Mouse (Mus musculus) ES-E14 (cell line): ENCODE results near the gene Tbc1d8b. TPM values are rescaled to one million over a fixed set of nuclear protein-coding genes. Genes with fewer than 3 reads are reported as not detected.
A peak's percentile ranks its signal among the peaks of the same experiment; 100 is the strongest.

ENCODE experiments used
- DNase-seq: peaks from one replicate; pipeline ENCODE4 v3.0.0-alpha.2; 2013; ENCODE audit warnings: low read depth, low spot score
- H3K27ac ChIP-seq: 2 replicates; pipeline ENCODE4 v1.5.1; 2012; ENCODE audit warnings: low read depth, mild to moderate bottlenecking, low read length, moderate library complexity, mixed read lengths; ENCODE audit not compliant: poor library complexity, insufficient read depth, severe bottlenecking
- H3K36me3 ChIP-seq: 2 replicates; pipeline ENCODE4 v1.6.1; 2012; ENCODE audit warnings: mild to moderate bottlenecking, low read length, moderate library complexity, mixed read lengths; ENCODE audit not compliant: control insufficient read depth, poor library complexity, insufficient read depth, severe bottlenecking
- H3K4me1 ChIP-seq, 2 experiments: fragments of 150-350 bp in 1 of 2; sonication (generic) in 1 of 2; 2 replicates each; pipeline ENCODE4 v1.6.1; 2012; ENCODE audit warnings: low read length in 2 of 2, mild to moderate bottlenecking in 1 of 2, mixed read lengths in 1 of 2; ENCODE audit not compliant: control insufficient read depth in 2 of 2, insufficient read depth in 2 of 2, poor library complexity in 1 of 2
- H3K4me3 ChIP-seq, 2 experiments: fragments of 150-350 bp in 1 of 2; sonication (generic) in 1 of 2; 2 replicates each; pipeline ENCODE4 v1.5.1; 2012; ENCODE audit warnings: low read length in 2 of 2, low read depth in 1 of 2, mild to moderate bottlenecking in 1 of 2, mixed read lengths in 1 of 2; ENCODE audit not compliant: insufficient read depth in 1 of 2, poor library complexity in 1 of 2, severe bottlenecking in 1 of 2
- H3K9ac ChIP-seq: 2 replicates; pipeline ENCODE4 v1.6.1; 2012; ENCODE audit warnings: low read depth, mild to moderate bottlenecking, low read length, mixed read lengths; ENCODE audit not compliant: poor library complexity, insufficient read depth, severe bottlenecking
- H3K9me3 ChIP-seq: fragments of 150-350 bp; sonication (generic); 2 replicates; pipeline ENCODE4 v1.6.1; 2012; ENCODE audit warnings: low read depth, mild to moderate bottlenecking, low read length; ENCODE audit not compliant: control insufficient read depth, insufficient read depth
- CHD2 ChIP-seq: IDR thresholded peaks from 2 replicates; pipeline ENCODE4 v1.6.1; 2014; ENCODE audit warnings: mild to moderate bottlenecking, low read depth, low read length, inconsistent platforms
- HCFC1 ChIP-seq: IDR thresholded peaks from 2 replicates; pipeline ENCODE4 v1.6.1; 2012; ENCODE audit warnings: low read length, inconsistent platforms, borderline replicate concordance; ENCODE audit not compliant: insufficient read depth
- MAFK ChIP-seq: IDR thresholded peaks from 2 replicates; pipeline ENCODE4 v1.6.1; 2014; ENCODE audit warnings: mild to moderate bottlenecking, low read depth, low read length, inconsistent platforms; ENCODE audit not compliant: insufficient read depth
- ZC3H11A ChIP-seq: IDR thresholded peaks from 2 replicates; pipeline ENCODE4 v1.6.1; 2012; ENCODE audit warnings: low read depth, mild to moderate bottlenecking, inconsistent platforms, low read length, borderline replicate concordance
- ZNF384 ChIP-seq: IDR thresholded peaks from 2 replicates; pipeline ENCODE4 v1.6.1; 2012; ENCODE audit warnings: low read depth, low read length, inconsistent platforms
- in situ Hi-C, 2 experiments: fragments of 600-800 bp; cut with MboI; formaldehyde crosslinking; loops; one replicate each; pipeline ENCODE4 v1.15.1; 2025; ENCODE audit warnings: low sequenced_read_pairs in 2 of 2, inconsistent platforms in 1 of 2; ENCODE audit not compliant: unreplicated experiment in 2 of 2
- total RNA-seq: library from RNA; depleted of rRNA; stranded (reverse); fragments of 300-350 nt; gene quantifications from 2 replicates; pipeline ENCODE4 v1.2.3, GENCODE M21; 2012

The Tbc1d8b gene
- total RNA-seq, 1 experiment = 1.9 TPM

DNA sequence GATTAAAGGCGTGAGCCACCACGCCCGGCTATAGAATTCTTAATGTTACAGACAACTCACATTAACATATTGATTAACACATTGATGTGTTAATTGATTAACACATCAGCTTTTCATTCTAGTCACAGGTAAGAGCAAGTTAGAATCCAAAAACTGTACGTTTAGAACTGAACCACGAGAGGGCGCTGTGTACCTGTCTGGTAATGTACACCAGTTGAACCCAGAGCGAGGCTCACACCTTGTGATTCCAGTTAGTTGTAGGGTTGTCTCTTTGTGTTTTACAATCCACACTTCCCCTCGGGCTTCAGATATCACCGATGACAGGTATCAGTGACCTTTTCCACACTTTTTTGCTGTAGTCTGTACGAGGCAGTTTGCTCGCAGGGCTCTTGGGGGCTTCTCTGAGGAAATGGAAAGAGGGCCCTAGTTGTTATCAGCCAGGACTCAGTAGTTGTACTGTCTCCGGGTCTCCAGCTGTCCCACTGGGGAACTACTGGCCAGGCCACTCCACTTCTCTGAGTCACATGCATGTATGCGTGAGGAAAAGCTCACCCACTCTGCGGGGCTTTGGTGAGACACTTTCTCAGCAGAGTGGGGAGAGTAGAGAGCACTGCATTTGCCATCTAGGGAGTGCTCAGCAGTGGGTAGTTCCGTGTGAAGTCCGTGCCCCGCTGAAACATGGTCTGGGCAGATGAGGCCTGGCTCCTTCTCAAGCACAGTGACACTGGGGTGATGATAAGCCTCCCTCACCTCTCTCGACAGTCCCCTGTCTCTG lies 89.7 kb downstream of the Tbc1d8b start:
- in situ Hi-C loops = loop anchor here (5.0 to 10.0 kb wide), 2 partner anchors 58 to 60 kb away; no protein-coding TSS in a partner anchor

GRCm38 (mm10) chrX:139775084-139775612 lies 90.4 kb downstream of the Tbc1d8b start:
- in situ Hi-C loops = loop anchor here (5.0 to 10.0 kb wide), 2 partner anchors 57 to 60 kb away; no protein-coding TSS in a partner anchor

More for the DNA sequence above, 89.7 kb downstream of the Tbc1d8b start:
- peaks cover 0 to 2% of the 10 kb centered on the region in 2 experiments; a peak in 1 of 4 replicates for H3K4me1 ChIP-seq
- no peak overlapping the region for H3K9ac ChIP-seq
- peak; percentile 52 for DNase-seq
- peak overlapping the region in 1 of 2 experiments; percentile 30; a peak in 1 of 4 replicates for H3K4me3 ChIP-seq
- no peak overlapping the region for H3K27ac ChIP-seq
- no peaks in the 10 kb centered on the region; the same call in 1 of the 2 replicates for H3K36me3 ChIP-seq
- H3K9me3 ChIP-seq = no peaks in the 10 kb centered on the region
- TF ChIP-seq ZC3H11A (peak; percentile 73), HCFC1 (no peak)

GRCm38 (mm10) chrX:139777357-139777756 lies 92.6 kb downstream of the Tbc1d8b start:
- TF ChIP-seq MAFK (no peak), ZNF384 (no peak), HCFC1 (no peak), CHD2 (no peak), ZC3H11A (no peak)
- no peak overlapping the region for H3K4me3 ChIP-seq
- no peaks in the 10 kb centered on the region for H3K9me3 ChIP-seq
- in situ Hi-C loops = loop anchor here (5.0 to 10.0 kb wide), 2 partner anchors 55 to 57 kb away; no protein-coding TSS in a partner anchor
- peaks cover 2 to 4% of the 10 kb centered on the region in 2 experiments; a peak in 2 of 4 replicates for H3K4me1 ChIP-seq
- no peak overlapping the region for H3K9ac ChIP-seq
- no peak for DNase-seq
- peaks cover 2% of the 10 kb centered on the region for H3K36me3 ChIP-seq
- no peak overlapping the region for H3K27ac ChIP-seq

More at GRCm38 (mm10) chrX:139775084-139775612, 90.4 kb downstream of the Tbc1d8b start:
- TF ChIP-seq MAFK (no peak), CHD2 (no peak), HCFC1 (no peak), ZC3H11A (no peak), ZNF384 (no peak)
- Histone ChIP-seq H3K9ac (no peak overlapping the region), H3K36me3 (peaks cover under 1% of the 10 kb centered on the region), H3K4me3 (no peak overlapping the region), H3K27ac (no peak overlapping the region), H3K4me1 (peaks cover 0 to 2% of the 10 kb centered on the region in 2 experiments; a peak in 1 of 4 replicates), H3K9me3 (no peaks in the 10 kb centered on the region)
- DNase-seq = no peak

DNA sequence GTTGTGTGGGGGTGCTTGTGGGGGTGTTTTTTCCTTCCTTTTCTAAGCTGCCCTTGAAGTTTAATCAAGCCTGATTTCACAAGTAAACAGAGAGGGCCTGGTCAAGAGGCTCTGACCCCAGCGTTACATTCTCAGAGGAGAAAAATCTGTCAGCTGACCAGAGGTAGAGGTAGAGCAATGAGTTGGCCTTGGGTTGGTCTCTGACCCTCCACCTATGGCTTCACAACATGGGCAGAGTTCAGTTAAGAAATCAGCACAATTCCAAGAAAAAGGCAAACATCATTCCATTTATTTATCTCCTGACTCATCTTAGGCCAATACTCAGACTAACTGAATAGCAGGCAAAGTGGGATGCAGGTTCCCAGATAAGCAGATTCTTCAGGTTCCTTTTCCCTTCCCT lies 94.1 kb downstream of the Tbc1d8b start:
- Histone ChIP-seq H3K27ac (no peak overlapping the region), H3K9ac (no peak overlapping the region), H3K36me3 (peaks cover 2% of the 10 kb centered on the region), H3K4me3 (no peak overlapping the region), H3K9me3 (no peaks in the 10 kb centered on the region), H3K4me1 (peaks cover 2 to 4% of the 10 kb centered on the region in 2 experiments; a peak in 2 of 4 replicates)
- DNase-seq = no peak
- TF ChIP-seq HCFC1 (no peak), CHD2 (no peak), ZC3H11A (no peak), ZNF384 (no peak), MAFK (no peak)
- in situ Hi-C loops = loop anchor here (5.0 to 10.0 kb wide), 2 partner anchors 53 to 56 kb away; no protein-coding TSS in a partner anchor
